Mouse (Mus musculus): Measurements from ENCODE around the gene Palm.
A peak's percentile ranks its signal among the peaks of the same experiment; 100 is the strongest.

Palm gene

DNA sequence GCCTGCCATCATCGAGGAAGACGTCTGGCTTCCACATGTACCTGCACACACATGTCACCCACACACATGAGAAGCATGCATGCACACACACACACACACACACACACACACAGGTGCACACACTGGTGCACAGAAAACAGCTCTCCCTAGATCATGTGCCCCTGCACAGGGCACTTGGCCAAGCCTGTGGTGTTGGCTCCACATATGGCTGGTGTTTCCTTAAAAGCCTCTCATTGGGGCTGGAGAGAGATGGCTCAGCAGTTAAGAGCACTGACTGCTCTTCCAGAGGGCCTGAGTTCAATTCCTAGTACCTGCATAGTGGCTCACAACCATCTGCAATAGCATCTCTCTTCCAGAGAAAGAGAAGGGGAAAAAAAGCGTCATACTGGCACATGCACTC is 38.2 kb downstream of the Palm start:
- DNase-seq (ENCODE audit: low spot score), result no peak

DNA sequence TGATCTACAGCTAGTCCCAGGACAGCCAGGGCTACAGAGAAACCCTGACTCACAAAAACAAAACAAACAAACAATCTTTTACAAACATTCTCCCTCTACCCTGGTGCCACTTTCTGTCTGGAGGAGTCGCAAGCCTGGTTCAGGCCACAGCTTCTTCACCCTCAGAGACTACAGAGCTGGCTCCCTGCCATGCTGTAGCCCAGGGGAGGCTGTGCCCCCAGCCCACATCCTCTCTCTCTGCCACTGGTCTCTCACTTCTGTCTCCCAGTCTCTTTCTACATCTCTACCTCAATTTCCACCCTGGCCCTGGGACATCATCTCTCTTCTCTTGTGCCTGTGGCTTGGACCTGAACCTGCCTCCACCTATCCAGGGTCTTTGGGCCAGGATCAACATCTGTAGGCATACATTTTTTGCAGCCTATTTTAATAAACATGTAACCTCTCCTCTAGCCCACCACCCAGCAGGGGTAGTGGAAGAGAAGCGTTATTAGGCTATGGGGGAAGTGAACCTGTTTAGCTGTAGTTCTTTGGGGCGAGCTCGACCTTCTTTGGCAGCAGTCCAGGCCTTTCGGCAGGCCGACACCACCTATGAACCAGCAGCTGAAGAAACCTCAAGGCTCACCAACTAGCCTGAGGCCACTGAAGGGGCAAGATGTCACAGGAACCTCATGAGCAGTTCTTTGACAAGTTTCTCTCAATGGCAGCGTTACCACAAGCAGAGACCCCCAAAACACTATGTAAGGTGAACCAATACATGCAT is 38.8 kb downstream of the Palm start:
- DNase-seq (ENCODE audit: low spot score), result no peak

- DNase-seq (ENCODE audit: low spot score), result no peak
Observed at GRCm38 (mm10) chr10:79832786-79833181, 39.4 kb downstream of the Palm start.

GRCm38 (mm10) chr10:79834769-79835398 is 41.5 kb downstream of the Palm start:
- no peak for DNase-seq (ENCODE audit: low spot score)

- no peak for DNase-seq (ENCODE audit: low spot score)
Observed at GRCm38 (mm10) chr10:79836918-79837317, 43.5 kb downstream of the Palm start.

- no peak for DNase-seq (ENCODE audit: low spot score)
Observed at GRCm38 (mm10) chr10:79838151-79838550, 44.8 kb downstream of the Palm start.

GRCm38 (mm10) chr10:79840091-79840490 is 46.7 kb downstream of the Palm start:
- DNase-seq (ENCODE audit: low spot score), result no peak

GRCm38 (mm10) chr10:79840644-79841551 is 47.5 kb downstream of the Palm start:
- no peak for DNase-seq (ENCODE audit: low spot score)

DNA sequence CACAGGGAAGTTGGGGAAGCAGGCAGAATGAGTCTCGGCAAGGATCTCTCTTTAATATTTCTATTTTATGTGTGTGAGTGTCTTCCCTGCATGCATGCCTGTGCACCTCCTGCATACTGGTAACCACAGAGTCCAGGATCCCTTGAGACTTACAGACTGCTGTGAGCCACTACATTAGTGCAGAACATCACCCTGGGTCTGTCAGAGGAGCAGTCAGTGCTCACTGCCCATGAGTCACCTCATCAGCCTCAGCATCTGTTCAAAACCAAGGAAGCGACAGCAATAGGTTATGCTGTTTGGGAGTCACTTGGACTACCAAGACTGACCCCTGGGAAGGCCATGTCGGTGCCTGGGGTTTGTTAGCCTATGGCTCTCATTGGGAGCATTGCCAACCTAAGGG is 49.0 kb downstream of the Palm start:
- no peak for DNase-seq (ENCODE audit: low spot score)

GRCm38 (mm10) chr10:79843476-79843875 is 50.1 kb downstream of the Palm start:
- DNase-seq (ENCODE audit: low spot score), result no peak

DNA sequence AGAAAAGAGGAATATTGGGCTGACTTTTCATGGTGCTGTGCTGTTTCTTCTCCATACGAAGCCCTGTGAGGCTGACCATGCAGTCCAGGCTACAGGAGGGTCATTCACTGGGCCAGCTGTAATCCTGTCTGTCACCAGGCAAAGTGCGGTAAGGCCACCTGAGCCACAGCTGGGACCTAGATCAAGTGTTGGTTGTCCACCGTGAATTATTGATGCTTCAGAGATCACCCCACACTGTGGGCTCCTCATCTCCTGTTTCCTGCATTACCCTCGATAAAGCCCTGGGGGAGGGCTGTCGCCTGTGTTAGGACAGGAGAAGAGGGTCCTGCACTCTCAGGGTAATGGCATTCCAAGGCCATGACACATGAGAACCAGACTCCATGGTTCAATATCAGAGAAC is 53.2 kb downstream of the Palm start:
- no peak for DNase-seq (ENCODE audit: low spot score)

DNA sequence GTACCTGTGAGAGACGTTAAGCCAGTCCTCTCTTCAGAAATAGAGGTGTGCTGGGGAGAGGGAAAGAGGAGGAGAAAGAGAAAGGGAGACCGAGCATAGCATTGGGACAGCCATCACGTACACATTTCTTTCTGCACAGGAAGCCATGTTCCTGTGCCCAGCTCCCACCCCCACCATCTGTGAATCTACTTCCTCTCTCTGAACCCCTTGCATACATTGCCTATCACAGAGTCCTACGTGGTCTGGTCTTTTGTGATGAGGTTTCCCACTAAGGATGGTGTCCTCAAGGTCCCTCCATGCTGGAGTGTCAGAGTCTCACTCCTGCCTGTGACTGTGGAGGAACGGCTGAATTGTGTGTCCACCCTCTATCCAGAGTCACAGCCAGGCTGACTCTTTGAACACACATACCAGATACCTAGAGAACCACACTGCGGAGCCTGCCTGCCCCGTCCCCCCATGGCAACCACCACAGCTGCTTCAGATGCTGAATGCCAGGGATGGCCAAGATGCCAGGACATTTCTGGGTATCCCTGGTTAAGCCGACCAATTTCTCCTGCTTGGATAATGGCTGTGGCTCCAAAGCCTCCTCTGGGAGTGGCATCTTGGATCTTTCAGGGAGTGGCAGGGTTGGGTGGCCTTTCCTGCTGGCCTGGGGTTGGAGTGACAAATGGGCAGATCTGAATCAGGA is 56.7 kb downstream of the Palm start:
- DNase-seq (ENCODE audit: low spot score), result no peak

GRCm38 (mm10) chr10:79851653-79852052 is 58.3 kb downstream of the Palm start:
- no peak for DNase-seq (ENCODE audit: low spot score)

DNA sequence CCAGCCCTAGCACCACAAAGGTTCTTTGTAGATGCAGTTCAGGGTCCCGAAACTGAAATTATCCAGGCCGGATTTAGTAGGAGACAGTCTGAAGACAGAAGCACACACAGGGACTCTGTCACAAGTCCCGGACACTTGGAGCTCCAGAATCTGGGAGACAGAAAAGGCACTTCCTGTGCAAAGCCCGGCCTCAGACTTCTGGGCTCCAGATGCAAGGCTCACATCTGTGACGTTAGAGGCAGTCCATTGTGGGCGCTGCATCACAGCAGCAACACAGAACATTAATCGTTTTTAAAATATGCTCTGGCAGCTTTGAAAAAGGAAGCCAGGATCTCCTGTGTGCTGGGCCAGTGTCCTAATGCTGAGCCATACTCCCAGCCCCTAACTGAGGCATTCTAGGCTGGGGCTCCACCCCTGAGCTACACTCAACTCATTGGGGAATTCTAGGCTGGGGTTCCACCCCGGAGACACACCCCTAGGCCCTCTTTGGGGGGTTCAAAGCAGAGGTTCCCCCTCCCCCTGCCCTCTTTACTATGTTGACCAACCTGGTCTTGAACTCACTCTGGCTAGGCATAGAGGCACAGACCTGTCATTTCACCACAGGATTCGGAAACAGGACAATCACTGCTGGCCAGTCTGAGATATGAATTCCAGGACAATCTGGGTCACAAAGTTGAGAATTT is 58.9 kb downstream of the Palm start:
- DNase-seq (ENCODE audit: low spot score), result no peak

DNA sequence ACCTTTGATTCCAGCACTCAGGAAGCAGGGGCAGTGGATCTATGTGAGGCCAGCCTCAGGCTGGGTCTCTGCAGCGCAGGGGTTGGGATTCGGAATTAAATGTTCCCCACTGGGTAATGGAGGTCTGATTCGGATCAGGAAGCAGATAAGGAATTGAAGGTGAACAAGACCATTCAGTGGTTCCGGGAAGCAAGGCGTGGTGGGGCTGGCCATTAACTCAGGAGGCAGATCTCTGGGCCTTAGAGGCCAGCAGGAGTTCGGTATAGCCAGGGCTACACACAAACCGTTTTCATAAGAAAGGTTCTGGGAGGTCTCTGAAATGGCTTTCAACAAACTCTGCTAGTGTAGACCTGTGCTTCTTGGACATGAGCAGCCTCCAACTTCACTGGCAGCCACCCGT is 59.5 kb downstream of the Palm start:
- no peak for DNase-seq (ENCODE audit: low spot score)

DNA sequence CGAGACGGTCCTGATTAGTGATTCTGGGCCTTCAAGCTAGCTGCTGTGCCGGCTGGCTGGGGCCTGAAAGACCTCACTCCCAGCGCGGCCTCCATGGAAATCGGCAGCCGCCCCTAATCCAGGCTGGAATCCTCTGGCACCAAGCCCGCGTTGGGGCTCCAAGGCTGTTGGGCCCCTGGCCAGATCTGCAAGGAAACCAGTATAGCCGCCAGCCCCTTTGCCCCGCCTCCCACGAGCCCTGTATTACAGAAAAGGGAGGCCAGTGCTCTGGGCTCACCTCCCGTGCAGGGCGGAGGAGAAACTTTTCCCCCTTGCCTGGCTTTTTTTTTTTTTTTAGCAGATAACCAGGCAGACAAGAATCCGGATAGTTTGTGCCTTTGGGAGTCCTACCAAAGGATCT is 60.0 kb downstream of the Palm start:
- DNase-seq (ENCODE audit: low spot score), result peak; percentile 94

DNA sequence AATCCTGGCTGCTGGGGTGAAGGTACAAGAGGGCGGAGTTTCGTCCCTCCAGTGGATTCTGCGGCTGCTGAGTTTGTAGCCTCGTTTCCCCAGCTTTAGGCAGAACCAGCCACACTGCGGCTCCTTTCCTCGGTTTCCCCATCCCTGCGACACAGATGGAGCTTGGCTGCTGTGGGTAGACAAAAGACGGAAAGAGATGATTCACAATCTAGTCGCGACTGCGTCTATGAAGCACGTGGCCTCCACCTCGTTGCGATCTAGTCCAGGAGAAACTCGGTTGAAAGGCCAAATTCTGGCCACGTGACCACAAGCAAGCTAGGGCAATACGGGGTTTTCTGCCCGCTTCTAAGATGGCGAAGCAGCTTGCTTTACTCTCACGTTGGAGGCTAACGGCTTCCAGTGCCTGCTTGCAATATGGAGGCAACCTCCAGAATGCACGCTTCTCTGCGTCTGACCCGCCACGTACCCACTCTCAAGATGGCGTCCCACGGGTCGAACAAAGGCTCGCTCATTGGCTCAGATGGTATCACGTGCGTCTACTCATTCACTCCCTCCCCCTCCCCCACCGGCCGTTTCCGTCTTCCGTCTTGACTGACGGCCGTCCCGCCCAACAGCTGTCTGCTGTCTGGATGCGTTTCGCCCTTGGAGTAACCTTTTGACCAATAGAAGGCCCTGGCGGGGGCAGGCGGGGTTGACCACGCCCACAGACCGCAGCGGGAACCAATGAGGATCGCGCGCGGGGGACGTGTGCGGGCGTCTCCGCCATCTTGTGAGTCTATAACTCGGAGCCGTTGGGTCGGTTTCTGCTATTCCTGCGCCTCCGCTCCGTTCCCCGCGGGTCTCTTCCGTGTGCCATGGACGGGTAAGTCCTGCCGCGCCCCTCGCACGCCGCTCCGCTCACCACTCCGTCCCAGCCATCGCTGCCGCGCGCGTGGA is 60.8 kb downstream of the Palm start, which contains the start of gene Ptbp1:
TSS of gene Ptbp1 (plus strand) at position 568 of the 936 bp plus-strand sequence.
- DNase-seq (ENCODE audit: low spot score), result peak; percentile 96

DNA sequence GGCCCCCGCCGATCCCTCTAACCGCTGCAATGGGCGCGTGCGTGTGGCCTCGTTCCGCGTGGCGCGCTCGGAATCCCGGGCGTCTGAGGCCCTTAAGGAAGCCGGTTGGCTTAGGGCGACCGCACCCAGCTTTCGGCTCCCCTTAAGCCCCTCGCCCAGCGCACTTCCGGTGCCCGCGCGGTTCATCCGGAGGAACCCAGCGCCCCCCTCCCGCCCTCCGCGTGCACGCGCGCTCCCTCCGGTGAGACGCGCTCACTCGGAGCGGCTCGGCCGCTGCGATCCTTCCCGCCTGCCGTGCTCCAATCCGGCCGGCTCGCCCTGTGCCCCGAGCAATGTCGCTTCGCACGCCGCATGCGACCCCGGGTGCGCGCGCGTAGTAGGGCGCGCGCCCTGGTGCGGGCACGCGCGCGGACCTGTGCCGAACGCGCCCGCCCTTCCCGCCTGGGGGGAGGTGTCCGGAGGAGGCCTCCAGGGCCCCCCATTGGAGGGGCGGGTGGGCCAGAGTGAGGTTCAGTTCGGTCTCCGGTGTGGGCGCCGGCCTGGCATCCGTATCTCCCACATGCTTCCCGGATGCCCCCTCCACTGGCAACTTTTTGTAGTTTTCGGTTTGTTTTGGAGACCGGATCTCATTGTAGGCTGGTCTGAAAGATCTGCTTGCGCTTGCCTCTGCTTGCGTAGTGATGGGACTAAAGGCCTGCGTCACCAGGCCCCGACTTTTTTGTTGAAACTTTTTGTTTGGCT is 61.6 kb downstream of the Palm start:
- DNase-seq (ENCODE audit: low spot score), result no peak

- no peak for DNase-seq (ENCODE audit: low spot score)
Observed at GRCm38 (mm10) chr10:79855558-79856184, 62.3 kb downstream of the Palm start.

Data from urinary bladder, postnatal 10 days (tissue).